Mouse (Mus musculus) bone marrow macrophage, adult 2 months (primary cell): ENCODE measurements around the gene Gtf3c5.

Experiments used
- CTCF ChIP-seq: IDR thresholded peaks from 2 replicates; pipeline ENCODE4 v1.5.1; 2012; ENCODE audit warnings: low read depth, mild to moderate bottlenecking, low read length, moderate library complexity
- POLR2A ChIP-seq: IDR thresholded peaks from 2 replicates; pipeline ENCODE4 v1.6.1; 2012; ENCODE audit warnings: mild to moderate bottlenecking, low read depth, low read length, borderline replicate concordance

DNA sequence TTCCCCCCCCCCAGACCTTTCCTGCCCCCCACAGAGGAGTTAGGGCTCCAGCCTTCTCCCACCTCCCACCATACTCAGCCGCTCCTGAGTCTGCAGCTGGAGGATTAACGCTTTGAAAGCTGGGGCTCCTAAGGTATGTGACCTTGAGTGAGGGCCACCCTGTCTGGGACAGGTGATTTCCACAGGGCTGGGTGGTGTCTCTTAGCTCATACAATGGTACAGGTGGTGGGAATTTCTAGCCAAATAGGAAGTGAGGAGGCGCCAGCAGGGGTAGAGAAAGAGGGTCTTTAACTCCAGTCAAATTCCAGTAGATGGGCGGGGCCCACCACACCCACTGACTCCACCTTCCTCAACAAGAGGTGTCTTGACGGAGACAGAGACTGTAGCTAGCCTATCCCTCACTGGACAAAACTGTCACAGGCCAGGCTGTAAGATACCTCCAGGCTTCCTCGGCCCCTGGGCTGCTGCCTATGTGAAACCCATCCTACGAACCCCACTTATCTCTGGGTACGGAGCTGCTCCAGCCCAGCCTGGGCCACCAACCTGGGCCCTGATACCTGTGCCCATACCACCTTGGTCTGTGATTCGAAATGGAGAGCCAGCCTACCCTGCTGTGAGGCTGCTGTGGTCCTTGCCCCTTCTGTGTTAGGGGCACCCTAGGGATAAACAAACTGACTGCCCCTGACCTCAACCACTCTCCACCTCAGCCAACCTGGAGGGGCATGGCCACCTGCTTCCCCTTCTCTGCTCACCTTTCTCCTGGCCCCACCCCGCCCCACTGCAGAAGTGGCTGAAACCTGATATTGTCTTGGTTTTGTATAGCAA is 24.0 kb upstream of the Gtf3c5 start:
- TF ChIP-seq CTCF (no peak), POLR2A (no peak)
